Mouse (Mus musculus) forebrain, embryonic 16.5 days (tissue): ENCODE measurements at regions not wholly inside any gene's neighbourhood (a gene's known extent, or its start where the extent isn't known, plus 50 kb on each side); places are given as distances from the start of the nearest gene placed in this dataset.
A peak's percentile ranks its signal among the peaks of the same experiment; 100 is the strongest.

Experiments used
- ATAC-seq: fragments of 200-750 bp; cut with Nextera tagmentation; 2 replicates; pipeline ENCODE4 v1.8.0; 2017; ENCODE audit warnings: mild to moderate bottlenecking, moderate library complexity
- H3K27ac ChIP-seq: fragments of 300-500 bp; sonication (generic); 2 replicates; pipeline ENCODE4 v1.5.1; 2014; ENCODE audit warnings: low read length, control low read depth
- H3K27me3 ChIP-seq: fragments of 300-500 bp; sonication (generic); replicated peaks from 2 replicates; pipeline ENCODE4 v1.6.1; 2014; ENCODE audit warnings: low read length; ENCODE audit not compliant: control insufficient read depth, insufficient read depth
- H3K36me3 ChIP-seq: fragments of 300-500 bp; sonication (generic); 2 replicates; pipeline ENCODE4 v1.6.1; 2014; ENCODE audit not compliant: control insufficient read depth, insufficient read depth
- H3K4me1 ChIP-seq: fragments of 300-500 bp; sonication (generic); replicated peaks from 2 replicates; pipeline ENCODE4 v1.6.1; 2014; ENCODE audit warnings: low read length; ENCODE audit not compliant: control insufficient read depth, insufficient read depth
- H3K4me2 ChIP-seq: fragments of 300-500 bp; sonication (generic); 2 replicates; pipeline ENCODE4 v1.6.1; 2014; ENCODE audit warnings: mild to moderate bottlenecking, low read length, control low read depth
- H3K4me3 ChIP-seq: fragments of 300-500 bp; sonication (generic); replicated peaks from 2 replicates; pipeline ENCODE4 v1.5.1; 2014; ENCODE audit warnings: mild to moderate bottlenecking, low read length, control low read depth
- H3K9ac ChIP-seq: fragments of 300-500 bp; sonication (generic); replicated peaks from 2 replicates; pipeline ENCODE4 v1.6.1; 2014; ENCODE audit warnings: low read depth, low read length, control low read depth
- H3K9me3 ChIP-seq: fragments of 300-500 bp; sonication (generic); 2 replicates; pipeline ENCODE4 v1.6.1; 2016; ENCODE audit warnings: low read length; ENCODE audit not compliant: control insufficient read depth
- WGBS: fragments of 180-500 bp; shearing (Covaris S2); extraction: QIAGEN DNeasy Blood & Tissue Kit; methylation state at CpG from one replicate; pipeline ENCODE4 v1.1.7; 2014; 5-methylcytosine and 5-hydroxymethylcytosine counted together

- Histone ChIP-seq H3K9ac (no peak overlapping the region), H3K9me3 (no peaks in the 10 kb centered on the region), H3K4me2 (no peak overlapping the region), H3K4me1 (peaks cover 6% of the 10 kb centered on the region), H3K4me3 (no peak overlapping the region), H3K36me3 (no peaks in the 10 kb centered on the region), H3K27me3 (peaks cover 8% of the 10 kb centered on the region; the same call in 1 of the 2 replicates), H3K27ac (no peak overlapping the region)
- ATAC-seq, result no peak
- 81% methylated on average over 8 of the region's 8 CpGs for WGBS
Observed at GRCm38 (mm10) chr2:144123395-144124034, 90.7 kb downstream of the Banf2 start.

- Histone ChIP-seq H3K4me2 (no peak overlapping the region), H3K27ac (no peak overlapping the region), H3K36me3 (no peaks in the 10 kb centered on the region), H3K9me3 (no peaks in the 10 kb centered on the region; the same call in 1 of the 2 replicates), H3K4me3 (no peak overlapping the region), H3K9ac (no peak overlapping the region), H3K4me1 (peaks cover 6% of the 10 kb centered on the region), H3K27me3 (peaks cover 27% of the 10 kb centered on the region)
- peak; percentile 88 for ATAC-seq
- WGBS, result 33% methylated on average over 13 of the region's 13 CpGs
Observed at GRCm38 (mm10) chr2:144127082-144128037, 94.5 kb downstream of the Banf2 start.

- peaks cover 6% of the 10 kb centered on the region for H3K4me1 ChIP-seq
- WGBS, result 36% methylated on average over 3 of the region's 3 CpGs
- no peaks in the 10 kb centered on the region; the same call in 1 of the 2 replicates for H3K9me3 ChIP-seq
- no peak overlapping the region for H3K4me2 ChIP-seq
- H3K4me3 ChIP-seq, result no peak overlapping the region
- H3K36me3 ChIP-seq, result no peaks in the 10 kb centered on the region
- ATAC-seq, result peak; percentile 84
- peaks cover 29% of the 10 kb centered on the region for H3K27me3 ChIP-seq
- H3K9ac ChIP-seq, result no peak overlapping the region
- H3K27ac ChIP-seq, result no peak overlapping the region
Observed at GRCm38 (mm10) chr2:144128038-144128402, 95.2 kb downstream of the Banf2 start.

- H3K4me2 ChIP-seq, result no peak overlapping the region
- ATAC-seq, result no peak
- peaks cover 6% of the 10 kb centered on the region for H3K4me1 ChIP-seq
- peaks cover 26% of the 10 kb centered on the region for H3K27me3 ChIP-seq
- no peak overlapping the region for H3K4me3 ChIP-seq
- H3K36me3 ChIP-seq, result no peaks in the 10 kb centered on the region
- no peak overlapping the region for H3K27ac ChIP-seq
- H3K9ac ChIP-seq, result no peak overlapping the region
- H3K9me3 ChIP-seq, result no peaks in the 10 kb centered on the region; the same call in 1 of the 2 replicates
- WGBS, result 84% methylated on average over 4 of the region's 4 CpGs
Observed at GRCm38 (mm10) chr2:144128527-144128926, 95.7 kb downstream of the Banf2 start.

DNA sequence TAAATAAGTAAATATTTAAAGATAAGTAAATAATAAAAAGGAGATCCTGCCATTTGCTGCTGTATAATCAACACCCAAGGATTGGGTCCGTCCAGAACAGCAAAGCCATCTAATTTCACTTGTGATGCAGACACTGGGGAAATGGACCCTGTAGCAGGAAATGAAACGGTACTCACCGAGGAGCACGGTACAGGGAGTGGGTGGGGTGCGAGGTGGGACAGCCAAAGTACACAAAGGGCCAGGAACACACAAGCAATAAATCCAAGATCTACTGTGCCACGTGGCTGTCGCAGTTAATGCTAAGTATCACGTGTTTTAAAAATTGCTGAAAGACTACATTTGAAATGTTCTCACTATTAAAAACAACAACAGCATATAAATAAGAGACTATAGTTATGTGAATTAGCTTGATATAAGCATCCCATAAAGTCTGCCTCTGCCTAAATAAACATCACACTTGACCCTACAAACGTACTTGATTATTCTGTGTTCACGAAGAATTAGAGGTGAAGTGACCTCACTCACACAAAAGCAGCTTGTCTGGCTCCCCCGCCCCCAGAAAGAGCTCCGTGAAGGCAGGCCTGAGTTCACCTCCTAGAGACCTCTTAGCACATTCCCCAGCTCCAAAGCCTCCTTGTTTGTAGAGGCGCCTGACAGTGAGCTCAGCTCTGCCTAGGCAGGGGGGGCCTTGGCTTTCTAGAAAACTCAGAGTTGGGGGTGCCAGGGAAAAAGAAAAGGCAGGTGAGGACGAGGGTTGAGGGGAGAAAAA, 101.1 kb downstream of the Banf2 start:
- WGBS, result 67% methylated on average over 14 of the region's 14 CpGs
- no peak for ATAC-seq
- H3K4me2 ChIP-seq, result no peak overlapping the region
- peaks cover 19% of the 10 kb centered on the region for H3K27me3 ChIP-seq
- H3K4me1 ChIP-seq, result no peaks in the 10 kb centered on the region
- H3K9me3 ChIP-seq, result no peaks in the 10 kb centered on the region; the same call in 1 of the 2 replicates
- H3K9ac ChIP-seq, result no peak overlapping the region
- no peaks in the 10 kb centered on the region for H3K36me3 ChIP-seq
- H3K27ac ChIP-seq, result no peak overlapping the region
- H3K4me3 ChIP-seq, result no peak overlapping the region

GRCm38 (mm10) chr2:144134575-144134958, 101.7 kb downstream of the Banf2 start:
- H3K9me3 ChIP-seq, result no peaks in the 10 kb centered on the region; the same call in 1 of the 2 replicates
- no peak overlapping the region for H3K27ac ChIP-seq
- WGBS, result 74% methylated on average over 9 of the region's 9 CpGs
- H3K36me3 ChIP-seq, result no peaks in the 10 kb centered on the region
- H3K27me3 ChIP-seq, result peaks cover 17% of the 10 kb centered on the region
- H3K4me2 ChIP-seq, result no peak overlapping the region
- ATAC-seq, result no peak
- H3K4me3 ChIP-seq, result no peak overlapping the region
- no peaks in the 10 kb centered on the region for H3K4me1 ChIP-seq
- H3K9ac ChIP-seq, result no peak overlapping the region

- 89% methylated on average over 1 of the region's 1 CpGs for WGBS
Observed at GRCm38 (mm10) chr2:144135586-144135985, 102.7 kb downstream of the Banf2 start.

DNA sequence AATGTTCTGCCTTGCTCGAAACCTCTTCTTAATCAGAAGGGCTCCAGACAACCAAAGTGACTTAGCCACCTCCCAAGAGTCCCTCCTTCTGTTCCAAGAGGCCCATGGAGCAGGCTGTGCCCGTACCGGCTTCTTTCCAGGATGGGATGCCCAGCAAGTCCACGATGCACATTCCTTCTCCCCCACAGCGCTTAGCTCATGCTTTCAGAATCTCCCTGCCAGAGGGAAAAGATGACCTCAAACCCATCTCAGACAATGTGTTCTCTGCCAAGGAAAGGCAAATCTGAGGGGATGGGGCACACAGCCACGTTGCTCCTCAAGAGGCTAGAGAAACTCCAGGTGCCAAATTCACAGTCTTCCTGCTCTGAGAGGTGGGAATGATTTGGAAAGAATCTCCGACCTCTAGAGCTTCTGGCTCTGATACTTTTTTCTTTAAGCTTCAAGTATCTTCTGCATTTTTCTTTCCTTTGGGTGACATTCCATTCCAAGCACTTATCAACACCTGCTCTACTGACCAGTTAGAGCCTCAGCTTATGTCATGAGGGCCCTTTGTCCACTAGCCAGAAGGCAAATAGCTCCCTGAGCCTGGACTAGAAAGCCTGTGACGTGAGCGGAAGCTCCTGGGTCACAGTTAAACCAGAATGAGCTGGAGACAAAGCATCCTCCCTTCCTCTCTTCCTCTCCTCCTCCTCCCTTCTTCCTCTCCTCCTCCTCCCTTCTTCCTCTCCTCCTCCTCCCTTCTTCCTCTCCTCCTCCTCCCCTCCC, 110.9 kb downstream of the Banf2 start:
- H3K4me3 ChIP-seq, result no peak overlapping the region
- 80% methylated on average over 9 of the region's 9 CpGs for WGBS
- no peaks in the 10 kb centered on the region for H3K27me3 ChIP-seq
- no peak overlapping the region for H3K9ac ChIP-seq
- H3K27ac ChIP-seq, result no peak overlapping the region
- ATAC-seq, result no peak
- H3K36me3 ChIP-seq, result no peaks in the 10 kb centered on the region
- no peaks in the 10 kb centered on the region for H3K9me3 ChIP-seq
- no peaks in the 10 kb centered on the region for H3K4me1 ChIP-seq
- no peak overlapping the region for H3K4me2 ChIP-seq

More at GRCm38 (mm10) chr2:144135586-144135985, 102.7 kb downstream of the Banf2 start:
- no peak overlapping the region for H3K9ac ChIP-seq
- peaks cover 12% of the 10 kb centered on the region for H3K27me3 ChIP-seq
- no peak overlapping the region for H3K27ac ChIP-seq
- no peak overlapping the region for H3K4me2 ChIP-seq
- ATAC-seq, result no peak
- no peaks in the 10 kb centered on the region for H3K36me3 ChIP-seq
- H3K4me3 ChIP-seq, result no peak overlapping the region
- no peaks in the 10 kb centered on the region for H3K9me3 ChIP-seq
- H3K4me1 ChIP-seq, result no peaks in the 10 kb centered on the region
